Mouse (Mus musculus) kidney, postnatal 4 days (tissue): ENCODE data around the gene Sbds.
A peak's percentile ranks its signal among the peaks of the same experiment; 100 is the strongest.

Experiments used
- DNase-seq, 2 experiments: peaks; one replicate each; pipeline ENCODE4 v3.0.0; 2021; ENCODE audit warnings: mixed read lengths in 2 of 2

The Sbds gene

GRCm38 (mm10) chr5:130255799-130256525 lies 632 bp upstream of the Sbds start:
- peak in 1 of 2 experiments; percentile 32 for DNase-seq

GRCm38 (mm10) chr5:130254164-130255016 lies 940 bp downstream of the Sbds start:
- DNase-seq, result no peak

- no peak for DNase-seq
Observed at GRCm38 (mm10) chr5:130247823-130248222, 7.5 kb downstream of the Sbds start.

- no peak for DNase-seq
Observed at GRCm38 (mm10) chr5:130241426-130241825, 13.9 kb downstream of the Sbds start.

GRCm38 (mm10) chr5:130239856-130240255 lies 15.5 kb downstream of the Sbds start:
- DNase-seq, result no peak

GRCm38 (mm10) chr5:130239236-130239635 lies 16.1 kb downstream of the Sbds start:
- peak in 1 of 2 experiments; percentile 50 for DNase-seq

GRCm38 (mm10) chr5:130236302-130236701 lies 19.0 kb downstream of the Sbds start:
- DNase-seq, result no peak

- no peak for DNase-seq
Observed at GRCm38 (mm10) chr5:130228120-130228519, 27.2 kb downstream of the Sbds start.

- no peak for DNase-seq
Observed at GRCm38 (mm10) chr5:130226790-130227189, 28.5 kb downstream of the Sbds start.

- DNase-seq, result peak; percentile 95 to 96
Observed at GRCm38 (mm10) chr5:130222146-130223004, 33.0 kb downstream of the Sbds start.

GRCm38 (mm10) chr5:130221760-130222145 lies 33.6 kb downstream of the Sbds start:
- DNase-seq, result no peak

GRCm38 (mm10) chr5:130221316-130221715 lies 34.0 kb downstream of the Sbds start:
- DNase-seq, result no peak

GRCm38 (mm10) chr5:130218336-130218735 lies 37.0 kb downstream of the Sbds start:
- no peak for DNase-seq

GRCm38 (mm10) chr5:130217406-130217805 lies 37.9 kb downstream of the Sbds start:
- no peak for DNase-seq

GRCm38 (mm10) chr5:130216781-130217180 lies 38.5 kb downstream of the Sbds start, which contains the start of gene Tmem248:
Gene Tmem248, plus strand, starts transcription at chr5:130217081.
- no peak for DNase-seq

GRCm38 (mm10) chr5:130212956-130213355 lies 42.4 kb downstream of the Sbds start:
- DNase-seq, result no peak

- DNase-seq, result no peak
Observed at GRCm38 (mm10) chr5:130207299-130207698, 48.0 kb downstream of the Sbds start.

- DNase-seq, result no peak
Observed at GRCm38 (mm10) chr5:130205441-130206023, 49.8 kb downstream of the Sbds start.

- DNase-seq, result no peak
Observed at GRCm38 (mm10) chr5:130204560-130204959, 50.8 kb downstream of the Sbds start.

- no peak for DNase-seq
Observed at GRCm38 (mm10) chr5:130203948-130204347, 51.4 kb downstream of the Sbds start.

- DNase-seq, result peak; percentile 28 to 59
Observed at GRCm38 (mm10) chr5:130200233-130201029, 54.9 kb downstream of the Sbds start.

- no peak for DNase-seq
Observed at GRCm38 (mm10) chr5:130197981-130198380, 57.3 kb downstream of the Sbds start.
